Mouse (Mus musculus): ENCODE measurements around the gene Smc5.

GRCm38 (mm10) chr19:23178533-23178932 lies 95.2 kb downstream of the Smc5 start:
- TF ChIP-seq CTCF (IDR thresholded peaks at IDR 0.05; ENCODE audit: low read depth, low read length): no peak
- no peak for TF ChIP-seq POLR2A (IDR thresholded peaks at IDR 0.05; ENCODE audit: extremely low read depth, insufficient read depth, low read length)

All from liver, adult 2 months (tissue).